Mouse (Mus musculus) small intestine, adult 2 months (tissue): ENCODE measurements at regions not wholly inside any gene's neighbourhood (a gene's known extent, or its start where the extent isn't known, plus 50 kb on each side); places are given as distances from the start of the nearest gene placed in this dataset.

Experiments
- CTCF ChIP-seq: fragments of 200-500 bp; IDR thresholded peaks from 2 replicates; pipeline ENCODE4 v1.5.1; 2012; ENCODE audit warnings: low read depth, mild to moderate bottlenecking, control low read depth, inconsistent platforms, low read length, moderate library complexity, mixed read lengths; ENCODE audit not compliant: insufficient replicate concordance, insufficient read length; ENCODE audit errors: extremely low read depth
- POLR2A ChIP-seq: fragments of 200-500 bp; IDR thresholded peaks from 2 replicates; pipeline ENCODE4 v1.6.1; 2012; ENCODE audit warnings: low read depth, mild to moderate bottlenecking, control low read depth, inconsistent platforms, low read length, moderate library complexity

DNA sequence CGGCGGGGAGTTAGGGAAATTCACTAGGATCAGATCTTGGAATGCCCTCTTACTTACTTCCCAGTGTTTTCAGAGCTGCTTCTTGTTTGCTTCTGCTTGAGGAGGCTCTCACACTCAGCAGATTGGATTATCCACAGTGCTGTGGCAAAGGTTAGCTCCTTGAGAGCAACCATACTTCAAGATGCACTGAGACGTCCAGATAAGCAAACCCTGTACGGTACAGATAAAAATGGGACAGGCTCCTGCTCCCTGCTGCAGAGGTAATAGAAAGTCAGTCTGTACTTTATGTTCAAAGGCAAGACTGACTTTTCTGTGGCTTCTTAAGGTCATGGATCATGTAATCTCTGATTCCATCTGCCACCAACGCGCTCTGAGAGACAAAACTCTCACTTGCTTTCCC is 414.8 kb upstream of the Ptger4 start:
- no peak for TF ChIP-seq POLR2A
- TF ChIP-seq CTCF: no peak
